Mouse (Mus musculus) thymus, postnatal 36 days (tissue): ENCODE results near the gene 2010111I01Rik.
"Not testable (repeated sequence)": the region's sequence is repeated elsewhere in the genome, so short reads cannot be mapped to it uniquely, and the experiment has no call there.

Experiments used
- DNase-seq, 2 experiments: peaks; one replicate each; pipeline ENCODE4 v3.0.0; 2022; ENCODE audit warnings: mixed read lengths in 2 of 2

2010111I01Rik gene

GRCm38 (mm10) chr13:63323286-63324075 lies 358.8 kb downstream of the 2010111I01Rik start:
- no peak for DNase-seq

GRCm38 (mm10) chr13:63324311-63324710 lies 359.6 kb downstream of the 2010111I01Rik start:
- no peak for DNase-seq

GRCm38 (mm10) chr13:63324978-63325848 lies 360.5 kb downstream of the 2010111I01Rik start:
- no peak for DNase-seq

- no peak for DNase-seq
Observed at GRCm38 (mm10) chr13:63326015-63326414, 361.3 kb downstream of the 2010111I01Rik start.

DNA sequence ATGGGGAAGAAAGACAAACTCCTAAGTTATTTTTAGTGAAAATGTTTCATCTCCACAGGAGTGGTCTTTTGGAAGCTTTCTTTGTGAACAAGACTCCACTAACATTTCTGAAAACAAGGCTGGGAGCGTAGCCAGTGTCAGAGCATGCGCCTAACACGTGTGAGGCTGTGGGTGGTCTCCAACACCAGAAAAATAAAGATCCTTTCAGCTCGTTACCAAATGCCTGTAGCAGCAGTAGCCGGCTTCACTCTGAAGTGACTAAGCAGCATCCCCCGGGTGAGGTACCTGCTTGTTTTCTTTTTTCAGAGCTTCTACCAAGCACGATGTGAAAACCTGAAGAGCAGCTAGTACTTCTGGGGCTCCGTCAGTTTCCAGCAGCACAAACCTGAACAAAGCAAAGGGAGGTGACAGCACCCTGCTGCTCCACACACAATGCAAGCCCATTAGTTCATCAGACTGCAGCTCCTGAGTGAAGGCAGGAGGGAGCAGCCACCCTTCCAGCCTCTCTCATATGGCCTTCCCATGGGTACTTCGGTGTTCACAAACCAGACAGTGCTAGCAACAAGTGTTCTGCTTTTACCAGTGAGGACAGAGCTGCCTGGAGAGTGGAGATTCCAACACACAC lies 365.7 kb downstream of the 2010111I01Rik start:
- DNase-seq, result no peak

- peak; percentile 57 to 64 for DNase-seq
Observed at GRCm38 (mm10) chr13:63331379-63331778, 366.7 kb downstream of the 2010111I01Rik start.

GRCm38 (mm10) chr13:63332576-63333300 lies 368.0 kb downstream of the 2010111I01Rik start:
- peak; percentile 49 for DNase-seq

- peak in 1 of 2 experiments; percentile 32 for DNase-seq
Observed at GRCm38 (mm10) chr13:63335421-63336134, 370.9 kb downstream of the 2010111I01Rik start.

DNA sequence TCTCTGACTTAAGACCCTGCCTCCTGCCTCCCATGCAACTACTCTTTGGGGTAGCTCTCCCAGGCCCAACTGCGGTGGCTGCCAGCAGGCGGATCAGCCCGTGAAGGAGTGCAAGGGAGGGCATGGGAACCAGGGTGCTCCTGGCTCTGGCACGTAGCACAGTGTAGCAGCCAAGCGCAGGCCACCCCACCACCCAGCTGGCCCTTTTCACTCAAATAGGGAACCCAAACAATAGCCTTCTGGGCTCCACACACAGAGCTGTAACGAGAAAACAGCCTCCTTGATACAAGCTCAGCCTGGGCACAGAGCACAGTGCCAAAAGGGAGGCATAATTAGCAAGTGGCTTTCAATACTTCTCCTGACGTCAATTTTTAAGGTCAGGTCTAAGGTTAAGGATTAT lies 371.6 kb downstream of the 2010111I01Rik start:
- DNase-seq, result no peak

- no peak for DNase-seq
Observed at GRCm38 (mm10) chr13:63337239-63337960, 372.7 kb downstream of the 2010111I01Rik start.

DNA sequence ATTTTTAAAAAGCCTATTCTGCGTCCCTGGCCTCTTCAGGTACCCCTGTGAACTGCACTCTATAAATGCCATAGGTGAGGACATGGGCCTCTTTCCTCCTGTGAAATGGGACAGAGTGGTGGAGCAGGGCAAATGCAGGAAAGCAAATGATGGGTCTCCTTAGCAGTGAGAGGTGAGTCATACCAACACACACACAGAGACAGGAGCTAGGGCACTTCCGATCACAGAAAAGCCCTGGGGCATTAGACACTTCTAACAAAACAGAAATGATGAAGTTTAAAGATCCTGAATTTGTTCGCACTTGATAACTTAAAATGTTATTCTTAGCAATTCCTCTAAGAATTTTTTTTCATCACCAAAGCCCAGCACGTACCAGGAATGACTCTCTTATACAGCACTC lies 375.3 kb downstream of the 2010111I01Rik start:
- no peak for DNase-seq

DNA sequence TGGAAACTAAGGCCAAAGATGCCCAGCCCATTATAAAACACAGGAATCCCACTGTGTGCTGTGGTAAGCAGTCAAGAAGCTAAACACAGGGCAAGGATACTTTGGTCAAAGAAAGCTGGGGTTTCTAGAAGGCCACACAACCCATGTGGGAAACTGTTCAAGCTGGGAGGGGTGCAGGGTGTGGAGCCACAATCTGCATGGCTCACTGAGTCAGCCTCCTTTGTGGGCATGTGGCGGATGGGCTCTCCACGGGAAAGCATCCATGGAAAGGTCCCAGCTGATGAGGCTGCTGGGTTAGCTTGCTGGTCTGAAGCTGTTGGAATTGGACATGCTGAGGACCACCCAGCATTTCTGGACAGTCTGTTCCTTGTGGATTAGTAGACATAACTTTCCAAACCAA lies 378.1 kb downstream of the 2010111I01Rik start:
- no peak for DNase-seq

GRCm38 (mm10) chr13:63344481-63344880 lies 379.8 kb downstream of the 2010111I01Rik start:
- DNase-seq, result no peak

- DNase-seq, result no peak
Observed at GRCm38 (mm10) chr13:63345476-63346225, 381.0 kb downstream of the 2010111I01Rik start.

DNA sequence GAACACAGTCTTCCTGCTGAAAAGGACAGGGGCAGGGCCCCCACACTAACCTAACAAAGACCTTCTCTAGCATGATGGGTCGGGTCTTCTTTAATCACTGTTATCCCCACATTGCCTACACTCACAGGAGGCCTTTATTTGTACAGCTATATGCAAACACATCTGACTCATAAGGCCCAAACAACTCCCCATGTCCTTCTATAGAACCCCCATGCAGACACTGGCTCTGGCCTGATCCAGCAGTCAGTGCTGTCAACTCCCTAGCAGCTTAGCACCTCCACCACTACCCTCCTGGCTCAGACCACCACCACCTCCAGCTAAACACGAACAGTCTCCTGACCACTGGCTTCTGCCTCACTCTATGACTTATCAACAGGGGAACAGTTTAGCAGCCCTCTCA lies 382.9 kb downstream of the 2010111I01Rik start:
- DNase-seq, result no peak

GRCm38 (mm10) chr13:63350076-63350475 lies 385.4 kb downstream of the 2010111I01Rik start:
- DNase-seq, result no peak

- not testable (repeated sequence) for DNase-seq
Observed at GRCm38 (mm10) chr13:63353312-63353711, 388.6 kb downstream of the 2010111I01Rik start.

- DNase-seq, result no peak
Observed at GRCm38 (mm10) chr13:63356101-63356500, 391.4 kb downstream of the 2010111I01Rik start.

- DNase-seq, result peak; percentile 14 to 29
Observed at GRCm38 (mm10) chr13:63356558-63356957, 391.9 kb downstream of the 2010111I01Rik start.

- DNase-seq, result no peak
Observed at GRCm38 (mm10) chr13:63359393-63359792, 394.7 kb downstream of the 2010111I01Rik start.
